Mouse (Mus musculus) liver, postnatal 0 days (tissue): Measurements from ENCODE around the gene Tmtc1.

ENCODE experiments used
- CTCF ChIP-seq: sonication (generic); IDR thresholded peaks from 2 replicates; pipeline ENCODE4 v1.5.1; 2016; ENCODE audit warnings: antibody characterized with exemption, low read depth
- EP300 ChIP-seq: IDR thresholded peaks from 2 replicates; pipeline ENCODE4 v1.6.1; 2016; ENCODE audit warnings: antibody characterized with exemption, low read depth, mild to moderate bottlenecking

DNA sequence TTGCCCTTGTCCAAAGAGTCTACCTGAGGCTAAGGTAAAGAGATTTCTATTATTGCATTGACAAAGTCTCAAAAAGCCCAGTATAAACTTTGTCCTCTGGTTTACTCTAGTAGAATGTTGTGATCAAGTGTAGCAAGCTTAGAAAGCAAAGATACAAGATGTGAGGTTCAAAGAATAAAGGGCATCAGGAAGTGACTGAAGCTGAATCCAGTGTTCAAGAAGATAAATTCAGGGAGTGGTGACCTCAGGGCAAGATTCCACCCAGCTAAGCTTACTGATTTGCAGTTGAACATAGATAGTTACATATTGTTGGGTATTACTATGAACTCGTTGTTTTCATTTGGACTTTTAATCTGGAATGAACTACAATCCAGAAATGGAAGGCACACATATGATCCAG, 258.5 kb downstream of the Tmtc1 start:
- TF ChIP-seq CTCF (no peak), EP300 (no peak)
